Mouse (Mus musculus) C2C12 (cell line): ENCODE results near the gene Pde7b. TPM values are rescaled to one million over a fixed set of nuclear protein-coding genes. Genes with fewer than 3 reads are reported as not detected.

ENCODE experiments used
- H3K27me3 ChIP-seq: one replicate; pipeline ENCODE4 v1.6.1; 2011; ENCODE audit not compliant: control insufficient read depth, insufficient read depth, insufficient read length
- H3K36me3 ChIP-seq: one replicate; pipeline ENCODE4 v1.6.1; 2011; ENCODE audit not compliant: control insufficient read depth, insufficient read depth
- H3K4me3 ChIP-seq: one replicate; pipeline ENCODE4 v1.5.1; 2011; ENCODE audit warnings: mild to moderate bottlenecking, control low read depth; ENCODE audit not compliant: poor library complexity, insufficient read depth, severe bottlenecking
- H3K79me2 ChIP-seq: one replicate; pipeline ENCODE4 v1.6.1; 2011; ENCODE audit not compliant: control insufficient read depth, insufficient read depth
- H3K79me3 ChIP-seq: one replicate; pipeline ENCODE4 v1.6.1; 2011; ENCODE audit warnings: low read depth, control low read depth
- H3ac ChIP-seq: one replicate; pipeline ENCODE3; 2011; ENCODE audit warnings: low read depth; ENCODE audit not compliant: control insufficient read depth, insufficient read length
- CEBPB ChIP-seq: IDR thresholded peaks from one replicate; pipeline ENCODE4 v1.6.1; 2011; ENCODE audit warnings: low read depth, mild to moderate bottlenecking, control low read depth, moderate library complexity
- CTCF ChIP-seq: IDR thresholded peaks from one replicate; pipeline ENCODE4 v1.5.1; 2011; ENCODE audit not compliant: control insufficient read depth, insufficient read depth, insufficient read length
- FOSL1 ChIP-seq: IDR thresholded peaks from one replicate; pipeline ENCODE4 v1.8.0; 2011; ENCODE audit warnings: mild to moderate bottlenecking, low read length; ENCODE audit not compliant: poor library complexity, insufficient read depth, severe bottlenecking
- MAX ChIP-seq: IDR thresholded peaks from one replicate; pipeline ENCODE4 v1.6.1; 2011; ENCODE audit warnings: mild to moderate bottlenecking, control low read depth
- MYOD1 ChIP-seq: IDR thresholded peaks from one replicate; pipeline ENCODE4 v1.6.1; 2011; ENCODE audit warnings: low read depth; ENCODE audit not compliant: control insufficient read depth, insufficient read length
- MYOG ChIP-seq: IDR thresholded peaks from one replicate; pipeline ENCODE4 v1.6.1; 2011; ENCODE audit not compliant: control insufficient read depth, insufficient read length; ENCODE audit errors: extremely low read depth
- USF1 ChIP-seq: IDR thresholded peaks from one replicate; pipeline ENCODE4 v1.6.1; 2011; ENCODE audit warnings: low read depth, mild to moderate bottlenecking, control low read depth, moderate library complexity
- polyA plus RNA-seq: library from polyadenylated mRNA; unstranded; fragments of >200 nt; fragmentation: generic; extraction: Trizol; gene quantifications from one replicate; pipeline ENCODE4 v1.2.1, GENCODE M21; 2012; ENCODE audit warnings: missing spikeins

Gene Pde7b
- polyA plus RNA-seq, 1 experiment, result 0.06 TPM

DNA sequence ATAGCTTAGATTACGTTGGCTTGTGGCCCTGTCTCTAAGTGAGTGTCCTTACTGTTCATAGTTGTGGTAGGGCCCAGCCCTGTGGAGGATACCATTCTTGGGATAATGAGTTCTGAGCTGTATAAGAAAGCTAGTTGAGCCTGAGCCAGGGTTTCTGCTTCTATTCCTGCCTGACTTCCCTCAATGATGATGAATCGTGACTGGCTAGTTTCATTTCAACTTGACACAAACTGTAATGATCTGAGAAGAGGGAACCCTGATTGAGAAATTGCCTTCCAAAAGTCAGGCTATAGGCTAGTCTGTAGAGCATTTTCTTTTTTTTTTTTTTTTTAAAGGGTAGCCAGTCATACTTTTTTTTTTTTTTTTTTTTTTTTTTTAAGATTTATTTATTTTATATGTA is 376.0 kb downstream of the Pde7b start:
- H3K79me3 ChIP-seq, result peaks cover 2% of the 10 kb centered on the region
- H3K27me3 ChIP-seq, result no peaks in the 10 kb centered on the region
- TF ChIP-seq CTCF (no peak), USF1 (no peak), MYOG (no peak), MYOD1 (no peak), FOSL1 (no peak), MAX (no peak), CEBPB (no peak)
- no peak overlapping the region for H3ac ChIP-seq
- H3K36me3 ChIP-seq, result peaks cover 47% of the 10 kb centered on the region
- H3K79me2 ChIP-seq, result peaks cover 20% of the 10 kb centered on the region
- H3K4me3 ChIP-seq, result no peak overlapping the region

Other genes starting within 250 kb of the Pde7b start
- 4.0 TPM for gene Ahi1, start 227.5 kb upstream of the Pde7b start, polyA plus RNA-seq